Mouse (Mus musculus) heart, embryonic 13.5 days (tissue): Measurements from ENCODE around the gene U2af2. TPM values are rescaled to one million over a fixed set of nuclear protein-coding genes. Genes with fewer than 3 reads are reported as not detected.
A peak's percentile ranks its signal among the peaks of the same experiment; 100 is the strongest.
"Not testable (repeated sequence)": the region's sequence is repeated elsewhere in the genome, so short reads cannot be mapped to it uniquely, and the experiment has no call there.

Source experiments
- ATAC-seq: fragments of 200-750 bp; cut with Nextera tagmentation; 2 replicates; pipeline ENCODE4 v1.8.0; 2017; ENCODE audit warnings: moderate TSS enrichment; ENCODE audit not compliant: insufficient number of reproducible peaks, low FRiP score, low TSS enrichment; ENCODE audit errors: extremely low read depth
- H3K27ac ChIP-seq: fragments of 300-500 bp; sonication (generic); replicated peaks from 2 replicates; pipeline ENCODE4 v1.5.1; 2015; ENCODE audit warnings: moderate library complexity, mild to moderate bottlenecking, inconsistent platforms
- H3K27me3 ChIP-seq: fragments of 300-500 bp; sonication (generic); replicated peaks from 2 replicates; pipeline ENCODE4 v1.6.1; 2015; ENCODE audit warnings: mild to moderate bottlenecking, inconsistent platforms
- H3K36me3 ChIP-seq: fragments of 300-500 bp; sonication (generic); 2 replicates; pipeline ENCODE4 v1.6.1; 2015; ENCODE audit warnings: mild to moderate bottlenecking, inconsistent platforms
- H3K4me1 ChIP-seq: fragments of 300-500 bp; sonication (generic); 2 replicates; pipeline ENCODE4 v1.6.1; 2015; ENCODE audit warnings: inconsistent platforms
- H3K4me2 ChIP-seq: fragments of 300-500 bp; sonication (generic); 2 replicates; pipeline ENCODE4 v1.6.1; 2015; ENCODE audit warnings: inconsistent platforms, mild to moderate bottlenecking, moderate library complexity
- H3K4me3 ChIP-seq: fragments of 300-500 bp; sonication (generic); 2 replicates; pipeline ENCODE4 v1.5.1; 2015; ENCODE audit warnings: moderate library complexity, mild to moderate bottlenecking, inconsistent platforms
- H3K9ac ChIP-seq: fragments of 300-500 bp; sonication (generic); 2 replicates; pipeline ENCODE4 v1.6.1; 2015; ENCODE audit warnings: inconsistent platforms, mild to moderate bottlenecking, moderate library complexity
- H3K9me3 ChIP-seq: fragments of 300-500 bp; sonication (generic); 2 replicates; pipeline ENCODE4 v1.6.1; 2016; ENCODE audit warnings: inconsistent platforms
- WGBS: fragments of 180-500 bp; shearing (Covaris S2); methylation state at CpG from one replicate; pipeline ENCODE4 v1.1.7; 2015; ENCODE audit warnings: mixed read lengths; 5-methylcytosine and 5-hydroxymethylcytosine counted together
- polyA plus RNA-seq: library from polyadenylated mRNA; unstranded; fragments of >200 nt; fragmentation: Nextera tagmentation; extraction: Ambion mirVana; gene quantifications from 2 replicates; pipeline ENCODE4 v1.2.1, GENCODE M21; 2015

U2af2 gene
- polyA plus RNA-seq, 1 experiment from 2014 or later: 69.8 TPM

DNA sequence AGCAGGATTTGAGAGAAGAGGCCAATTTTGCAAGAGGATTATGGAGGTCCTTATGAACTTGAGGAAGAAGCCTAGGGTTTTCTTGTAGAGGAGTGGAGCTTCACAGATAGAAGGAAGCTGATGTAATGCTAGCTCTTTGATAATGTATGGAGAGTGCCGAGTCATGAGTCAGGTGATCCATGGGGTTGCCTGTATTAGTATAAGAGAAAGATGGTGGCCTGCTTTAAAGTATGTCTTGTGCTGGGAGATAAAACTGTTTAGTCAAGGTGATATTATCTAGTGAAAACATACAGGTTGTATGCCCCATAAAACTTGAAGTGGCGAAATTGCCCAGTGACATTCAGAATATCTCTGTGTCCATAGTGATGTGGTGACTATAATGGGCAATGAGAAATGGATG, 15.0 kb downstream of the U2af2 start:
- H3K27ac ChIP-seq: peak overlapping the region; percentile 15; the same call in 1 of the 2 replicates
- H3K9ac ChIP-seq: 0 out of 2 replicates have a peak overlapping the region, but pooled peaks have one; percentile 19
- 70% methylated on average over 2 of the region's 2 CpGs for WGBS
- no peak overlapping the region for H3K4me2 ChIP-seq
- no peaks in the 10 kb centered on the region for H3K27me3 ChIP-seq
- H3K4me3 ChIP-seq: no peak overlapping the region
- no peaks in the 10 kb centered on the region for H3K9me3 ChIP-seq
- no peak for ATAC-seq
- H3K4me1 ChIP-seq: peaks cover 19% of the 10 kb centered on the region
- H3K36me3 ChIP-seq: peaks cover 74% of the 10 kb centered on the region

DNA sequence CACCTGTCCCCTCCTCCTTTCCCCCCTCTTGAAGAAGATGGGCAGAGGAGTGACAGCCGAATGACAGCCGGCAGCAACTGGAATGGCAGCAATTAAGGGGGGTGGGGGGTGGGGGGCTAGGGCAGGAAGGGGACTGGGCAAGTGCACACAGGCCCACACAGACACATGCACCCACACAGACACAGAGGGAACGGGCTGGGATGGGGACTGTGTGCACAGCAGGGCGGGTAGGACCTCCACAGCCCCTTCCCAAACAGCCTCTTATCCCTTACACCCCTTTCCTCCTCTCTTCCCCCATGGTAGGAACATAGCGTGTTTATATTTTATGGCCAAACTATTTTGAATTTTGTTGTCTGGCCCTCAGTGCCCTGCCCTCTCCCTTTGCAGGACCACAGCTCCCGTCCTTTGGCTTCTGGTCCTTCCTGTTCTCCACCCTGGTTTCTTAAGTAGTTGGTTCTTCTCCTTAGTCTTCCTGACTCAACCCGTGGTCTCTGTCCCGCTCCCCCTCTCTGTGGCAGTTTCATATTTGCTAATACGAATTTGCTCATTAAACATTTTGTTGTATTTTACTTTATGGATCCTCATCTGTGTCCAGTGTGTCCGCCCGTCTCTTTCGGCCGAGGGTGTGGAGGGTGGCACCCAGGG, 17.5 kb downstream of the U2af2 start:
- ATAC-seq: not testable (repeated sequence)
- 45% methylated on average over 10 of the region's 13 CpGs for WGBS

GRCm38 (mm10) chr7:5080010-5080751, 18.2 kb downstream of the U2af2 start, which contains the start of gene Epn1:
TSS of gene Epn1 (plus strand) at chr7:5080235.
- Histone ChIP-seq H3K4me1 (peaks cover 46% of the 10 kb centered on the region), H3K9ac (peak within 1 kb of the TSS; percentile 97), H3K36me3 (peaks cover 69% of the 10 kb centered on the region), H3K27ac (peak within 1 kb of the TSS; percentile 96), H3K9me3 (no peaks in the 10 kb centered on the region), H3K27me3 (no peaks in the 10 kb centered on the region), H3K4me3 (peak within 1 kb of the TSS; percentile 96), H3K4me2 (peak within 1 kb of the TSS; percentile 85)
- WGBS: under 1% methylated on average over 79 of the region's 81 CpGs
- peak; percentile 93 for ATAC-seq

More for the DNA sequence above, 17.5 kb downstream of the U2af2 start:
- Histone ChIP-seq H3K9ac (peak overlapping the region; percentile 97), H3K4me1 (peaks cover 39% of the 10 kb centered on the region), H3K27ac (peak overlapping the region; percentile 96), H3K36me3 (peaks cover 69% of the 10 kb centered on the region), H3K4me2 (peak overlapping the region; percentile 85), H3K4me3 (peak overlapping the region; percentile 96)
- not testable (repeated sequence) for H3K9me3 ChIP-seq, H3K27me3 ChIP-seq

GRCm38 (mm10) chr7:5080815-5081214, 18.9 kb downstream of the U2af2 start:
- 10% methylated on average over 6 of the region's 6 CpGs for WGBS
- Histone ChIP-seq H3K27ac (peak overlapping the region; percentile 96), H3K27me3 (no peaks in the 10 kb centered on the region), H3K4me2 (peak overlapping the region; percentile 85), H3K9ac (peak overlapping the region; percentile 97), H3K4me1 (peaks cover 52% of the 10 kb centered on the region), H3K4me3 (peak overlapping the region; percentile 96), H3K9me3 (no peaks in the 10 kb centered on the region), H3K36me3 (peaks cover 69% of the 10 kb centered on the region)
- ATAC-seq: no peak

GRCm38 (mm10) chr7:5081241-5081640, 19.3 kb downstream of the U2af2 start:
- Histone ChIP-seq H3K27ac (peak overlapping the region; percentile 96), H3K4me3 (peak overlapping the region; percentile 96), H3K36me3 (peaks cover 70% of the 10 kb centered on the region), H3K4me2 (peak overlapping the region; percentile 85), H3K4me1 (peaks cover 55% of the 10 kb centered on the region), H3K9ac (peak overlapping the region; percentile 97), H3K27me3 (no peaks in the 10 kb centered on the region), H3K9me3 (no peaks in the 10 kb centered on the region)
- no peak for ATAC-seq
- WGBS: 38% methylated on average over 6 of the region's 6 CpGs

GRCm38 (mm10) chr7:5081939-5082338, 20.0 kb downstream of the U2af2 start:
- Histone ChIP-seq H3K27me3 (no peaks in the 10 kb centered on the region), H3K4me3 (peak overlapping the region; percentile 96), H3K9me3 (no peaks in the 10 kb centered on the region), H3K9ac (peak overlapping the region; percentile 97), H3K4me2 (peak overlapping the region; percentile 85), H3K27ac (no peak overlapping the region), H3K36me3 (peaks cover 70% of the 10 kb centered on the region), H3K4me1 (peaks cover 51% of the 10 kb centered on the region)
- no peak for ATAC-seq
- 96% methylated on average over 2 of the region's 2 CpGs for WGBS

- ATAC-seq: no peak
- Histone ChIP-seq H3K9ac (no peak overlapping the region), H3K27ac (no peak overlapping the region; the same call in 1 of the 2 replicates), H3K9me3 (no peaks in the 10 kb centered on the region), H3K4me2 (no peak overlapping the region; the same call in 1 of the 2 replicates), H3K4me1 (peaks cover 55% of the 10 kb centered on the region), H3K27me3 (no peaks in the 10 kb centered on the region), H3K36me3 (peaks cover 66% of the 10 kb centered on the region), H3K4me3 (no peak overlapping the region)
- WGBS: 87% methylated on average over 18 of the region's 18 CpGs
These were observed 21.6 kb downstream of the U2af2 start for GRCm38 (mm10) chr7:5083325-5084105.

DNA sequence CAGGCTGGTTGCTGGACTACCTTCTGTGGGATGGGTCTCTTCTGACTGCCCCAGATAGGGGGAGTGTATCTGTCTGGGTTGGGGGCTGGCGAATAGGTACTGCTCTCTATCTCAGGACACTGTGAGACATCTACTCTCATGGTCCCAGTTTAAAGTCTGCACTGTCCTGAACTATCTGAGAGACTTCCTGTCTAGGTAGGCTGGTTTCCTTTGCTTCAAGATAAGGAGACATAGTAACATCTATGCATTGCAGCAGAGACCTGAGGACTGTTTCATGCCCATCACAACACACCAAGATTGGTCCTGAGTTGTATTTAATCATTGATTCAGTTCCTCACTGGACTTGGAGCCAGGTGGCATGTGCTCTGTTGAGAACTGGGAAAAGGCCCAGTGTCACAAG, 23.6 kb downstream of the U2af2 start:
- Histone ChIP-seq H3K9ac (no peak overlapping the region), H3K4me1 (peaks cover 55% of the 10 kb centered on the region), H3K9me3 (no peaks in the 10 kb centered on the region), H3K36me3 (peaks cover 78% of the 10 kb centered on the region), H3K27ac (no peak overlapping the region), H3K27me3 (no peaks in the 10 kb centered on the region), H3K4me2 (no peak overlapping the region), H3K4me3 (no peak overlapping the region)
- no peak for ATAC-seq
- 68% methylated on average over 1 of the region's 1 CpGs for WGBS

DNA sequence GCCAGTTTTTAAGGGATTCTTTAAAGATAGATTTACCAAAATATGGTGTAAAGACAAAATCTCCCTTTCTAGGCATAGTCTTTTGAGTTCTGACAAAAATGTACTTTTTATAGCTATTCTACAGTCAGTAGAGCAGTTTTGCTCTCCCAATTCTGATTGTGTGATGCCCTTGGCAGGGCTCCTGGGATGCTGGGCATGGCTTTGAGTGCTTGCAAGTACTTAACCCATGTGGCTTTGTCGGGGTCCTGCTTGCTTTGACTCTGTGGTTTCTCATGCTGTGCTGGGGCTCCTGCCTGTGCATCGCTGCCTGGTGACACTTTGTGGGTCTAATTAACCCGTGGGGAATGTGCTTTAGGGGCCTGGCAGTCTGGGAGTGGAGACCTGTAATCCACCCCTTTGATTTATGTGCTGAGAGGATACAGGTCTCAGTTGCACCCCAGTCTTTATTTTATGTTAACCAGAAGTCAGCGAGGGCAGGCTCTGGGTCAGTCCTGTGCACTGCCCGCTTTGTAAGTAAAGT, 25.0 kb downstream of the U2af2 start:
- Histone ChIP-seq H3K9ac (no peak overlapping the region), H3K27ac (no peak overlapping the region), H3K27me3 (no peaks in the 10 kb centered on the region), H3K9me3 (no peaks in the 10 kb centered on the region), H3K4me1 (peaks cover 42% of the 10 kb centered on the region), H3K4me3 (no peak overlapping the region), H3K4me2 (no peak overlapping the region), H3K36me3 (peaks cover 89% of the 10 kb centered on the region)
- 89% methylated on average over 5 of the region's 5 CpGs for WGBS
- ATAC-seq: no peak

DNA sequence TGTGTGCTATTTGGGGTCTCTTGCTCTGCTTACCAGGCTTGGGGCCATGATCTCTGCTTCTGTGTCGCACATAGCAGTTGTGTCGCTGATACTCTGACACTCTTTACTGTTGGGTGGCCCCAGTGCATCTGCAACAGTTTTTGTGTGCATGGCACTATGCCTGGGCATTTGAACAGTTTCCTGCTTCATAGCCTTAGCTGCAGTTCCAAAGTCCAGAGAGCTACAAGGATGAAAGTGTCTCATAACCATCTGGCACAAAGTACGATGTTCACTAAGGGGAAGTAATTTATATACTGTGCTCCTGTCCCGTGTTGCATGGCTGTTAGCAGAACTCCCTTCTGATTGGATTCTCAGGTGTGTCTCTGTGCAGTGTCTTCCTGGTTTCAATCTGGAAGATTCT, 25.9 kb downstream of the U2af2 start:
- no peaks in the 10 kb centered on the region for H3K27me3 ChIP-seq
- no peak overlapping the region for H3K4me3 ChIP-seq
- H3K4me1 ChIP-seq: peaks cover 35% of the 10 kb centered on the region
- 88% methylated on average over 4 of the region's 4 CpGs for WGBS
- H3K4me2 ChIP-seq: no peak overlapping the region
- H3K9me3 ChIP-seq: no peaks in the 10 kb centered on the region
- H3K9ac ChIP-seq: no peak overlapping the region
- H3K36me3 ChIP-seq: peaks cover 93% of the 10 kb centered on the region
- ATAC-seq: no peak
- no peak overlapping the region for H3K27ac ChIP-seq

GRCm38 (mm10) chr7:5089853-5090252, 27.9 kb downstream of the U2af2 start:
- Histone ChIP-seq H3K36me3 (peaks cover 94% of the 10 kb centered on the region), H3K9ac (no peak overlapping the region), H3K9me3 (no peaks in the 10 kb centered on the region), H3K27me3 (no peaks in the 10 kb centered on the region), H3K4me1 (peaks cover 19% of the 10 kb centered on the region), H3K4me2 (no peak overlapping the region), H3K4me3 (no peak overlapping the region), H3K27ac (no peak overlapping the region)
- no peak for ATAC-seq
- WGBS: 88% methylated on average over 15 of the region's 15 CpGs
